Mouse (Mus musculus) hindbrain, embryonic 12.5 days (tissue): ENCODE results near the gene BC024978. TPM values are rescaled to one million over a fixed set of nuclear protein-coding genes. Genes with fewer than 3 reads are reported as not detected.
A peak's percentile ranks its signal among the peaks of the same experiment; 100 is the strongest.
"Not testable (repeated sequence)": the region's sequence is repeated elsewhere in the genome, so short reads cannot be mapped to it uniquely, and the experiment has no call there.

Experiments
- ATAC-seq: fragments of 200-750 bp; cut with Nextera tagmentation; 2 replicates; pipeline ENCODE4 v1.8.0; 2017; ENCODE audit warnings: moderate TSS enrichment; ENCODE audit not compliant: low FRiP score
- H3K27ac ChIP-seq: fragments of 300-500 bp; sonication (generic); 2 replicates; pipeline ENCODE4 v1.5.1; 2016; ENCODE audit warnings: mild to moderate bottlenecking
- H3K27me3 ChIP-seq: fragments of 300-500 bp; sonication (generic); 2 replicates; pipeline ENCODE4 v1.6.1; 2016; ENCODE audit warnings: mild to moderate bottlenecking
- H3K36me3 ChIP-seq: fragments of 300-500 bp; sonication (generic); 2 replicates; pipeline ENCODE4 v1.6.1; 2016; ENCODE audit warnings: mild to moderate bottlenecking
- H3K4me1 ChIP-seq: fragments of 300-500 bp; sonication (generic); 2 replicates; pipeline ENCODE4 v1.6.1; 2016
- H3K4me2 ChIP-seq: fragments of 300-500 bp; sonication (generic); replicated peaks from 2 replicates; pipeline ENCODE4 v1.6.1; 2016; ENCODE audit warnings: mild to moderate bottlenecking
- H3K4me3 ChIP-seq: fragments of 300-500 bp; sonication (generic); 2 replicates; pipeline ENCODE4 v1.5.1; 2016; ENCODE audit warnings: mild to moderate bottlenecking
- H3K9ac ChIP-seq: fragments of 300-500 bp; sonication (generic); 2 replicates; pipeline ENCODE4 v1.6.1; 2016; ENCODE audit warnings: mild to moderate bottlenecking, moderate library complexity
- H3K9me3 ChIP-seq: fragments of 300-500 bp; sonication (generic); replicated peaks from 2 replicates; pipeline ENCODE4 v1.6.1; 2016; ENCODE audit warnings: mild to moderate bottlenecking
- WGBS: fragments of 180-500 bp; shearing (Covaris S2); methylation state at CpG from one replicate; pipeline ENCODE4 v1.1.7; 2016; 5-methylcytosine and 5-hydroxymethylcytosine counted together
- polyA plus RNA-seq: library from polyadenylated mRNA; unstranded; fragments of >200 nt; fragmentation: Nextera tagmentation; extraction: Ambion mirVana; gene quantifications from 2 replicates; pipeline ENCODE4 v1.2.1, GENCODE M21; 2016

Gene BC024978
- polyA plus RNA-seq, 1 experiment from 2014 or later: 3.2 TPM

- H3K4me2 ChIP-seq: no peak overlapping the region
- no peaks in the 10 kb centered on the region for H3K36me3 ChIP-seq
- H3K9me3 ChIP-seq: no peaks in the 10 kb centered on the region
- ATAC-seq: no peak
- no peak overlapping the region for H3K9ac ChIP-seq
- 74% methylated on average over 4 of the region's 4 CpGs for WGBS
- no peaks in the 10 kb centered on the region for H3K27me3 ChIP-seq
- no peak overlapping the region for H3K27ac ChIP-seq
- H3K4me1 ChIP-seq: peaks cover 36% of the 10 kb centered on the region
- no peak overlapping the region for H3K4me3 ChIP-seq
Measured at GRCm38 (mm10) chr7:27230781-27231180, 35.2 kb downstream of the BC024978 start.

- Histone ChIP-seq H3K9me3 (no peaks in the 10 kb centered on the region), H3K4me3 (no peak overlapping the region), H3K4me1 (peaks cover 26% of the 10 kb centered on the region), H3K36me3 (0 out of 2 replicates have a peak, but pooled peaks cover 4% of the 10 kb centered on the region), H3K9ac (no peak overlapping the region), H3K4me2 (no peak overlapping the region), H3K27me3 (no peaks in the 10 kb centered on the region), H3K27ac (peak overlapping the region; percentile 86; the same call in 1 of the 2 replicates)
- 84% methylated on average over 7 of the region's 7 CpGs for WGBS
- no peak for ATAC-seq
Measured at GRCm38 (mm10) chr7:27231693-27232331, 36.2 kb downstream of the BC024978 start.

- ATAC-seq: peak; percentile 94
Measured at GRCm38 (mm10) chr7:27232781-27233281, 37.2 kb downstream of the BC024978 start, which contains the start of gene Coq8b. Gene Coq8b, plus strand, starts transcription at chr7:27233023.

GRCm38 (mm10) chr7:27233300-27233699 is 37.7 kb downstream of the BC024978 start:
- peak overlapping the region; percentile 49 for H3K4me3 ChIP-seq
- 2% methylated on average over 6 of the region's 6 CpGs for WGBS
- peak overlapping the region; percentile 56 for H3K4me2 ChIP-seq
- peaks cover 17% of the 10 kb centered on the region for H3K4me1 ChIP-seq
- H3K27ac ChIP-seq: peak overlapping the region; percentile 86
- peaks cover 11% of the 10 kb centered on the region; the same call in 1 of the 2 replicates for H3K36me3 ChIP-seq
- no peaks in the 10 kb centered on the region for H3K27me3 ChIP-seq
- H3K9me3 ChIP-seq: no peaks in the 10 kb centered on the region
- ATAC-seq: peak; percentile 39; the same call in 1 of the 2 replicates
- H3K9ac ChIP-seq: peak overlapping the region; percentile 56

More at GRCm38 (mm10) chr7:27232781-27233281, 37.2 kb downstream of the BC024978 start, which contains the start of gene Coq8b:
- H3K9me3 ChIP-seq: no peaks in the 10 kb centered on the region
- H3K9ac ChIP-seq: peak within 1 kb of the TSS; percentile 59
- under 1% methylated on average over 25 of the region's 25 CpGs for WGBS
- peaks cover 17% of the 10 kb centered on the region for H3K4me1 ChIP-seq
- peaks cover 10% of the 10 kb centered on the region; the same call in 1 of the 2 replicates for H3K36me3 ChIP-seq
- H3K27ac ChIP-seq: peak within 1 kb of the TSS; percentile 86
- peak within 1 kb of the TSS; percentile 56 for H3K4me2 ChIP-seq
- no peaks in the 10 kb centered on the region for H3K27me3 ChIP-seq
- peak within 1 kb of the TSS; percentile 49 for H3K4me3 ChIP-seq

- peaks cover 28% of the 10 kb centered on the region for H3K36me3 ChIP-seq
- no peak overlapping the region for H3K9ac ChIP-seq
- no peak overlapping the region for H3K27ac ChIP-seq
- no peaks in the 10 kb centered on the region for H3K9me3 ChIP-seq
- H3K4me3 ChIP-seq: no peak overlapping the region
- 86% methylated on average over 2 of the region's 2 CpGs for WGBS
- ATAC-seq: no peak
- H3K4me1 ChIP-seq: peaks cover 12% of the 10 kb centered on the region
- H3K27me3 ChIP-seq: no peaks in the 10 kb centered on the region
- H3K4me2 ChIP-seq: no peak overlapping the region
Measured at GRCm38 (mm10) chr7:27235726-27236125, 40.1 kb downstream of the BC024978 start.

- Histone ChIP-seq H3K27ac (no peak overlapping the region), H3K36me3 (peaks cover 37% of the 10 kb centered on the region), H3K4me3 (no peak overlapping the region), H3K4me2 (no peak overlapping the region), H3K4me1 (peaks cover 11% of the 10 kb centered on the region), H3K9ac (no peak overlapping the region), H3K9me3 (no peaks in the 10 kb centered on the region), H3K27me3 (no peaks in the 10 kb centered on the region)
- 85% methylated on average over 2 of the region's 2 CpGs for WGBS
- ATAC-seq: no peak
Measured at GRCm38 (mm10) chr7:27237527-27237926, 41.9 kb downstream of the BC024978 start.

GRCm38 (mm10) chr7:27238568-27238967 is 43.0 kb downstream of the BC024978 start:
- peaks cover 6% of the 10 kb centered on the region for H3K4me1 ChIP-seq
- ATAC-seq: no peak
- WGBS: 90% methylated on average over 5 of the region's 5 CpGs
- no peak overlapping the region for H3K4me3 ChIP-seq
- H3K4me2 ChIP-seq: no peak overlapping the region
- H3K27ac ChIP-seq: no peak overlapping the region
- no peak overlapping the region for H3K9ac ChIP-seq
- H3K9me3 ChIP-seq: no peaks in the 10 kb centered on the region
- H3K36me3 ChIP-seq: peaks cover 46% of the 10 kb centered on the region
- no peaks in the 10 kb centered on the region for H3K27me3 ChIP-seq

- no peak for ATAC-seq
- H3K4me2 ChIP-seq: no peak overlapping the region
- 72% methylated on average over 8 of the region's 8 CpGs for WGBS
Measured at GRCm38 (mm10) chr7:27243211-27243610, 47.6 kb downstream of the BC024978 start.

GRCm38 (mm10) chr7:27244088-27244487 is 48.5 kb downstream of the BC024978 start:
- peaks cover 56% of the 10 kb centered on the region for H3K36me3 ChIP-seq
- not testable (repeated sequence) for H3K9me3 ChIP-seq, ATAC-seq

More at GRCm38 (mm10) chr7:27243211-27243610, 47.6 kb downstream of the BC024978 start:
- Histone ChIP-seq H3K4me3 (no peak overlapping the region), H3K4me1 (no peaks in the 10 kb centered on the region), H3K9ac (no peak overlapping the region), H3K36me3 (peaks cover 61% of the 10 kb centered on the region), H3K27ac (no peak overlapping the region), H3K27me3 (no peaks in the 10 kb centered on the region), H3K9me3 (no peaks in the 10 kb centered on the region)

GRCm38 (mm10) chr7:27249146-27249545 is 53.6 kb downstream of the BC024978 start:
- ATAC-seq: no peak
- no peak overlapping the region for H3K9ac ChIP-seq
- no peak overlapping the region for H3K4me2 ChIP-seq
- H3K4me3 ChIP-seq: no peak overlapping the region
- no peaks in the 10 kb centered on the region for H3K9me3 ChIP-seq
- no peaks in the 10 kb centered on the region for H3K27me3 ChIP-seq
- 93% methylated on average over 2 of the region's 2 CpGs for WGBS
- H3K27ac ChIP-seq: no peak overlapping the region
- peaks cover 41% of the 10 kb centered on the region for H3K36me3 ChIP-seq
- H3K4me1 ChIP-seq: no peaks in the 10 kb centered on the region

More at GRCm38 (mm10) chr7:27244088-27244487, 48.5 kb downstream of the BC024978 start:
- H3K4me2 ChIP-seq, H3K27ac ChIP-seq, H3K9ac ChIP-seq, H3K27me3 ChIP-seq, H3K4me1 ChIP-seq, H3K4me3 ChIP-seq: not testable (repeated sequence)
- 78% methylated on average over 2 of the region's 2 CpGs for WGBS

GRCm38 (mm10) chr7:27249928-27250327 is 54.3 kb downstream of the BC024978 start:
- H3K9me3 ChIP-seq: no peaks in the 10 kb centered on the region
- H3K4me3 ChIP-seq: no peak overlapping the region
- H3K9ac ChIP-seq: no peak overlapping the region
- no peaks in the 10 kb centered on the region for H3K4me1 ChIP-seq
- peaks cover 45% of the 10 kb centered on the region for H3K36me3 ChIP-seq
- no peak overlapping the region for H3K27ac ChIP-seq
- no peaks in the 10 kb centered on the region for H3K27me3 ChIP-seq
- no peak for ATAC-seq
- no peak overlapping the region for H3K4me2 ChIP-seq
- 82% methylated on average over 5 of the region's 5 CpGs for WGBS

- no peak overlapping the region for H3K4me2 ChIP-seq
- 90% methylated on average over 6 of the region's 6 CpGs for WGBS
Measured at GRCm38 (mm10) chr7:27251946-27252345, 56.4 kb downstream of the BC024978 start.

More at GRCm38 (mm10) chr7:27251946-27252345, 56.4 kb downstream of the BC024978 start:
- Histone ChIP-seq H3K36me3 (peaks cover 27% of the 10 kb centered on the region), H3K9me3 (no peaks in the 10 kb centered on the region), H3K27ac (no peak overlapping the region), H3K9ac (no peak overlapping the region), H3K4me1 (peaks cover 3% of the 10 kb centered on the region; the same call in 1 of the 2 replicates), H3K4me3 (no peak overlapping the region), H3K27me3 (no peaks in the 10 kb centered on the region)
- ATAC-seq: no peak
